In the genomic region with DNA sequence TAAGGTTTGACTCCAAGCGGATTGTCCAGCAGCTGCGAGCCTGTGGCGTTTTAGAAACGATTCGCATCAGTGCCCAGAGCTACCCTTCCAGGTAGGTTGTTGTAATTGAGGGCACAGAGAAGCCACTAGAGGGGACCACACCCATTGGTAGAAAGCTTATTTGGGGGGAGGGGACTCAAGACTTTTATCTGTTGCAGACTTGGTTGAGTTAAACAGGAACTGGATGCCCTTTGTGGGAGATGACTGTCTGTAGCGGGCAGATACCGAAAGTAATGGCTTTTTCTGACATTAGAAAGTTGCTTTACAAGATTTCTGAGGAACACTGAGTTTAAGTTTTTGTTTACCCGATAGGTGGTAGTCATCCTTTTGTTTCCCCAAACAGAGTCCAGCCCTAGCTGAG, we compare ENCODE assay signal across 23 mouse cellular contexts. TPM values are rescaled to one million over a fixed set of nuclear protein-coding genes. Genes with fewer than 3 reads are reported as not detected.
DNase-seq lines count a peak whose midpoint lies in the region; ATAC-seq and TF ChIP-seq lines count a peak whose summit lies in the region.
"Had no signal": no experiment of that assay in that cellular context is flagged by ENCODE, and none has a peak within 500 bp of the region (broad histone marks: within the 10 kb centered on the region; RNA-seq: fewer than 3 reads in every experiment).

No protein-coding gene starts in this region.

- no peaks in the 10 kb centered on the region for H3K4me1 ChIP-seq in hindbrain, postnatal 0 days (ENCODE audit: insufficient read depth, low read length)
- H3K4me1 ChIP-seq in lung, postnatal 0 days (ENCODE audit: insufficient read depth, low read depth, low read length), result no peaks in the 10 kb centered on the region
- H3K4me1 ChIP-seq: embryonic facial prominence, embryonic 15.5 days; forebrain, embryonic 10.5 days; forebrain, embryonic 15.5 days; heart, embryonic 12.5 days; hindbrain, embryonic 15.5 days; intestine, embryonic 15.5 days had no signal

- ATAC-seq in inflammation-experienced regulatory T-cells, adult 6 months, result peak; percentile 56
- no peak for ATAC-seq in hindbrain, postnatal 0 days
- ATAC-seq in lung, postnatal 0 days, result no peak
- ATAC-seq: forebrain, embryonic 15.5 days; intestine, embryonic 15.5 days had no signal

- 92% methylated on average over 8 of the region's 8 CpGs for WGBS in hindbrain, postnatal 0 days
- WGBS in lung, postnatal 0 days, result 91% methylated on average over 8 of the region's 8 CpGs

- H3K9me3 ChIP-seq in hindbrain, postnatal 0 days (ENCODE audit: low read length), result no peaks in the 10 kb centered on the region
- no peaks in the 10 kb centered on the region for H3K9me3 ChIP-seq in lung, postnatal 0 days (ENCODE audit: low read length)
- H3K9me3 ChIP-seq: embryonic facial prominence, embryonic 15.5 days; forebrain, embryonic 10.5 days; forebrain, embryonic 15.5 days; hindbrain, embryonic 15.5 days; intestine, embryonic 15.5 days had no signal

- H3K4me2 ChIP-seq in hindbrain, postnatal 0 days (ENCODE audit: low read depth, low read length), result no peak overlapping the region
- no peak overlapping the region for H3K4me2 ChIP-seq in lung, postnatal 0 days (replicated peaks; ENCODE audit: low read depth, low read length)
- H3K4me2 ChIP-seq: embryonic facial prominence, embryonic 15.5 days; forebrain, embryonic 15.5 days; heart, embryonic 12.5 days; hindbrain, embryonic 15.5 days; intestine, embryonic 15.5 days had no signal

- H3K27ac ChIP-seq in hindbrain, postnatal 0 days, result no peak overlapping the region
- no peak overlapping the region for H3K27ac ChIP-seq in lung, postnatal 0 days (ENCODE audit: low read length)
- H3K27ac ChIP-seq: embryonic facial prominence, embryonic 15.5 days; forebrain, embryonic 10.5 days; forebrain, embryonic 15.5 days; heart, adult 2 months; hindbrain, embryonic 15.5 days; intestine, embryonic 15.5 days had no signal

- H3K36me3 ChIP-seq in hindbrain, postnatal 0 days (ENCODE audit: insufficient read depth, low read length), result no peaks in the 10 kb centered on the region
- H3K36me3 ChIP-seq in lung, postnatal 0 days (ENCODE audit: insufficient read depth, low read length), result 0 out of 2 replicates have a peak, but pooled peaks cover 4% of the 10 kb centered on the region
- H3K36me3 ChIP-seq: embryonic facial prominence, embryonic 15.5 days; forebrain, embryonic 10.5 days; forebrain, embryonic 15.5 days; heart, embryonic 12.5 days; hindbrain, embryonic 15.5 days; intestine, embryonic 15.5 days had no signal

- H3K4me3 ChIP-seq in hindbrain, postnatal 0 days (ENCODE audit: low read length), result no peak overlapping the region
- no peak overlapping the region for H3K4me3 ChIP-seq in lung, postnatal 0 days (ENCODE audit: low read depth, low read length)
- H3K4me3 ChIP-seq: embryonic facial prominence, embryonic 15.5 days; erythroblast, embryonic 14.5 days; forebrain, embryonic 10.5 days; forebrain, embryonic 15.5 days; heart, adult 2 months; heart, embryonic 12.5 days; hindbrain, embryonic 15.5 days; intestine, embryonic 15.5 days had no signal

- no peak for TF ChIP-seq CTCF in hindbrain, postnatal 0 days (IDR thresholded peaks at IDR 0.05; ENCODE audit: low read depth)
- TF ChIP-seq CTCF in lung, postnatal 0 days (IDR thresholded peaks at IDR 0.05), result no peak

- TF ChIP-seq EP300 in lung, postnatal 0 days (IDR thresholded peaks at IDR 0.05), result no peak

- no peaks in the 10 kb centered on the region for H3K27me3 ChIP-seq in hindbrain, postnatal 0 days (ENCODE audit: insufficient read depth, low read length)
- no peaks in the 10 kb centered on the region for H3K27me3 ChIP-seq in lung, postnatal 0 days (replicated peaks; ENCODE audit: insufficient read depth, low read length)
- H3K27me3 ChIP-seq: CH12.LX; embryonic facial prominence, embryonic 15.5 days; forebrain, embryonic 15.5 days; heart, embryonic 12.5 days; hindbrain, embryonic 15.5 days; intestine, embryonic 15.5 days had no signal

- peak; percentile 51 for DNase-seq in CD4-positive, CD25-positive, alpha-beta regulatory T cell, adult 2 months (ENCODE audit: low read depth, low spot score)
- DNase-seq in T-cell, adult 2 months (ENCODE audit: low spot score), result peak; percentile 17
- no peak for DNase-seq in heart, postnatal 4 days
- DNase-seq in hindbrain, postnatal 0 days (ENCODE audit: low spot score), result no peak
- DNase-seq in lung, postnatal 0 days (ENCODE audit: low spot score), result no peak
- DNase-seq in heart, adult 9 months (ENCODE audit: low spot score in 2 of 2), result no peak
- DNase-seq: adrenal gland, adult 2 months; adrenal gland, postnatal 36 days; cerebellum, adult 2 months; cerebellum, postnatal 10 days; embryo, embryonic 11 days; gastrocnemius, postnatal 10 days; heart, adult 2 months; kidney, adult 18-20 months had no signal

- no peak overlapping the region for H3K9ac ChIP-seq in hindbrain, postnatal 0 days (replicated peaks; ENCODE audit: low read length)
- no peak overlapping the region for H3K9ac ChIP-seq in lung, postnatal 0 days (replicated peaks; ENCODE audit: low read depth)
- H3K9ac ChIP-seq: embryonic facial prominence, embryonic 15.5 days; forebrain, embryonic 15.5 days; heart, embryonic 12.5 days; hindbrain, embryonic 15.5 days; intestine, embryonic 15.5 days had no signal

RNA-seq across cellular contexts. Expression of a gene that starts 34.5 kb away (rescaled TPM):
- 10 to 100 TPM in 1 of 3 experiments, 1 to 10 TPM in 2; 6.8 to 10.1 (median 8.8) TPM for polyA plus RNA-seq in inflammation-experienced regulatory T-cells, adult 6 months (2017; shearing (Covaris generic))
- 10 to 100 TPM; 41.6 to 43.1 TPM for total RNA-seq in heart, postnatal 4 days (2021)
- total RNA-seq in hindbrain, postnatal 0 days (2014; rRNA removed), result 92.1 and 96.0 TPM in 2 replicates
- polyA plus RNA-seq in hindbrain, postnatal 0 days (2015; fragmentation: Nextera tagmentation; extraction: Ambion mirVana), result 98.6 and 104 TPM in 2 replicates
- polyA plus RNA-seq in lung, postnatal 0 days (2015; fragmentation: Nextera tagmentation; extraction: Ambion mirVana), result 10.7 and 11.5 TPM in 2 replicates
- polyA plus RNA-seq: erythroblast, embryonic 14.5 days had no signal

RNA-seq across cellular contexts. Expression of a gene that starts 39.7 kb away (rescaled TPM):
- polyA plus RNA-seq in inflammation-experienced regulatory T-cells, adult 6 months (2017; shearing (Covaris generic)), result under 1 TPM in 2 of 3 experiments, not detected in 1; 0.24 to 0.30 TPM
- 1 to 10 TPM; 3.6 to 5.5 TPM for total RNA-seq in heart, postnatal 4 days (2021)
- 0.26 and 0.75 TPM in 2 replicates for total RNA-seq in hindbrain, postnatal 0 days (2014; rRNA removed)
- 0.30 and 0.44 TPM in 2 replicates for polyA plus RNA-seq in hindbrain, postnatal 0 days (2015; fragmentation: Nextera tagmentation; extraction: Ambion mirVana)
- 35.0 and 39.2 TPM in 2 replicates for polyA plus RNA-seq in lung, postnatal 0 days (2015; fragmentation: Nextera tagmentation; extraction: Ambion mirVana)
- polyA plus RNA-seq: erythroblast, embryonic 14.5 days had no signal

Comparison
In these comparisons a context has a peak if more than half of its experiments do, and no peak if none do; other contexts are left out.
1. DNase-seq: peak in CD4-positive, CD25-positive, alpha-beta regulatory T cell, adult 2 months (single experiment) and T-cell, adult 2 months (single experiment); none in heart, postnatal 4 days (single experiment), hindbrain, postnatal 0 days (single experiment), lung, postnatal 0 days (single experiment) and heart, adult 9 months (0 of 2).
2. RNA of a gene that starts 39.7 kb away (polyA plus RNA-seq): 35.0 to 39.2 TPM in lung, postnatal 0 days; 0.30 to 0.44 TPM in hindbrain, postnatal 0 days and 0.24 to 0.30 TPM in inflammation-experienced regulatory T-cells, adult 6 months; every median in the first group is over 10 times any median in the second.